ENCODE assay signal across 13 mouse cellular contexts in genomic region chr3:42531397-42531796, GRCm38 (mm10).
A peak's percentile ranks its signal among the peaks of the same experiment; 100 is the strongest.
DNase-seq lines count a peak whose midpoint lies in the region; ATAC-seq lines count a peak whose summit lies in the region.
"Had no signal": no experiment of that assay in that cellular context is flagged by ENCODE, and none has a peak within 500 bp of the region (broad histone marks: within the 10 kb centered on the region; RNA-seq: fewer than 3 reads in every experiment).

No protein-coding gene starts in this region.

- H3K4me3 ChIP-seq in embryonic facial prominence, embryonic 14.5 days (ENCODE audit: low read depth, low read length), result no peak overlapping the region
- no peak overlapping the region for H3K4me3 ChIP-seq in embryonic facial prominence, embryonic 10.5 days
- H3K4me3 ChIP-seq: forebrain, embryonic 10.5 days; heart, adult 2 months; intestine, embryonic 15.5 days had no signal

- DNase-seq in embryonic facial prominence, embryonic 14.5 days (ENCODE audit: low spot score), result peak; percentile 73
- no peak for DNase-seq in embryonic facial prominence, embryonic 10.5 days (ENCODE audit: low spot score)
- peak; percentile 5 for DNase-seq in kidney, postnatal 14 days
- no peak for DNase-seq in kidney, adult 8-10 months
- peak; percentile 25 for DNase-seq in right cerebral cortex, adult 18-20 months
- no peak for DNase-seq in right cerebral cortex, postnatal 25 days
- no peak for DNase-seq in ovary, postnatal 14 days (ENCODE audit: low spot score)
- DNase-seq in thymus, postnatal 0 days (ENCODE audit: low spot score), result no peak
- DNase-seq: heart, adult 2 months; liver; thymus, postnatal 4 days had no signal

- 0 out of 2 replicates have a peak, but pooled peaks have one; percentile 65 for ATAC-seq in embryonic facial prominence, embryonic 14.5 days (ENCODE audit: low read depth)
- ATAC-seq: intestine, embryonic 15.5 days had no signal

- H3K9me3 ChIP-seq in embryonic facial prominence, embryonic 14.5 days (ENCODE audit: control insufficient read depth, low read length), result no peaks in the 10 kb centered on the region
- H3K9me3 ChIP-seq in embryonic facial prominence, embryonic 10.5 days, result no peaks in the 10 kb centered on the region
- H3K9me3 ChIP-seq: forebrain, embryonic 10.5 days; intestine, embryonic 15.5 days had no signal

- no peak overlapping the region for H3K4me2 ChIP-seq in embryonic facial prominence, embryonic 14.5 days (ENCODE audit: low read depth, low read length)
- H3K4me2 ChIP-seq: intestine, embryonic 15.5 days had no signal

- H3K27ac ChIP-seq in embryonic facial prominence, embryonic 14.5 days (replicated peaks; ENCODE audit: low read depth, low read length), result no peak overlapping the region
- H3K27ac ChIP-seq in embryonic facial prominence, embryonic 10.5 days (replicated peaks), result no peak overlapping the region
- H3K27ac ChIP-seq: forebrain, embryonic 10.5 days; heart, adult 2 months; intestine, embryonic 15.5 days had no signal

- 38% methylated on average over 4 of the region's 4 CpGs for WGBS in embryonic facial prominence, embryonic 14.5 days
- WGBS in embryonic facial prominence, embryonic 10.5 days, result 92% methylated on average over 4 of the region's 4 CpGs

- H3K4me1 ChIP-seq in embryonic facial prominence, embryonic 14.5 days (ENCODE audit: control insufficient read depth, insufficient read depth, low read length), result 0 out of 2 replicates have a peak, but pooled peaks cover 4% of the 10 kb centered on the region
- no peaks in the 10 kb centered on the region for H3K4me1 ChIP-seq in embryonic facial prominence, embryonic 10.5 days
- H3K4me1 ChIP-seq: forebrain, embryonic 10.5 days; intestine, embryonic 15.5 days had no signal

- no peaks in the 10 kb centered on the region for H3K27me3 ChIP-seq in embryonic facial prominence, embryonic 14.5 days (replicated peaks; ENCODE audit: control insufficient read depth, insufficient read depth, low read length)
- H3K27me3 ChIP-seq in embryonic facial prominence, embryonic 10.5 days (replicated peaks; ENCODE audit: low read depth, poor library complexity, severe bottlenecking), result no peaks in the 10 kb centered on the region
- H3K27me3 ChIP-seq: intestine, embryonic 15.5 days had no signal

- no peak overlapping the region for H3K9ac ChIP-seq in embryonic facial prominence, embryonic 14.5 days (ENCODE audit: low read depth, low read length)
- H3K9ac ChIP-seq: intestine, embryonic 15.5 days had no signal

- no peaks in the 10 kb centered on the region for H3K36me3 ChIP-seq in embryonic facial prominence, embryonic 14.5 days (ENCODE audit: control insufficient read depth, insufficient read depth, low read length)
- no peaks in the 10 kb centered on the region for H3K36me3 ChIP-seq in embryonic facial prominence, embryonic 10.5 days (replicated peaks)
- H3K36me3 ChIP-seq: forebrain, embryonic 10.5 days; intestine, embryonic 15.5 days had no signal

Comparison
In these comparisons a context has a peak if more than half of its experiments do, and no peak if none do; other contexts are left out.
1. DNase-seq: peak in embryonic facial prominence, embryonic 14.5 days (single experiment), kidney, postnatal 14 days (single experiment) and right cerebral cortex, adult 18-20 months (single experiment); none in embryonic facial prominence, embryonic 10.5 days (single experiment), kidney, adult 8-10 months (0 of 2), right cerebral cortex, postnatal 25 days (single experiment), ovary, postnatal 14 days (single experiment) and thymus, postnatal 0 days (single experiment).